Mouse (Mus musculus) hindbrain, postnatal 0 days (tissue): Measurements from ENCODE around the gene Sh3bgrl3. TPM values are rescaled to one million over a fixed set of nuclear protein-coding genes. Genes with fewer than 3 reads are reported as not detected.

ENCODE experiments used
- ATAC-seq: fragments of 200-750 bp; cut with Nextera tagmentation; 2 replicates; pipeline ENCODE4 v1.8.0; 2017; ENCODE audit warnings: mild to moderate bottlenecking, moderate TSS enrichment, moderate library complexity
- DNase-seq: peaks from one replicate; pipeline ENCODE4 v3.0.0-alpha.2; 2015; ENCODE audit warnings: low spot score
- H3K27ac ChIP-seq: fragments of 300-500 bp; sonication (generic); 2 replicates; pipeline ENCODE4 v1.5.1; 2014; ENCODE audit warnings: mild to moderate bottlenecking
- H3K27me3 ChIP-seq: fragments of 300-500 bp; sonication (generic); 2 replicates; pipeline ENCODE4 v1.6.1; 2014; ENCODE audit warnings: low read length, mixed read lengths; ENCODE audit not compliant: insufficient read depth
- H3K36me3 ChIP-seq: fragments of 300-500 bp; sonication (generic); 2 replicates; pipeline ENCODE4 v1.6.1; 2014; ENCODE audit warnings: low read length, mixed read lengths; ENCODE audit not compliant: insufficient read depth
- H3K4me1 ChIP-seq: fragments of 300-500 bp; sonication (generic); 2 replicates; pipeline ENCODE4 v1.6.1; 2014; ENCODE audit warnings: antibody characterized with exemption, low read length, mixed read lengths; ENCODE audit not compliant: insufficient read depth
- H3K4me2 ChIP-seq: fragments of 300-500 bp; sonication (generic); 2 replicates; pipeline ENCODE4 v1.6.1; 2014; ENCODE audit warnings: low read depth, mild to moderate bottlenecking, low read length, moderate library complexity, mixed read lengths
- H3K4me3 ChIP-seq: fragments of 300-500 bp; sonication (generic); 2 replicates; pipeline ENCODE4 v1.5.1; 2014; ENCODE audit warnings: low read length
- H3K9ac ChIP-seq: fragments of 300-500 bp; sonication (generic); replicated peaks from 2 replicates; pipeline ENCODE4 v1.6.1; 2014; ENCODE audit warnings: mild to moderate bottlenecking, low read length, moderate library complexity, mixed read lengths
- H3K9me3 ChIP-seq: fragments of 300-500 bp; sonication (generic); 2 replicates; pipeline ENCODE4 v1.6.1; 2016; ENCODE audit warnings: low read length, mixed read lengths
- CTCF ChIP-seq: IDR thresholded peaks from 2 replicates; pipeline ENCODE4 v1.5.1; 2016; ENCODE audit warnings: antibody characterized with exemption, control low read depth, low read depth
- WGBS: fragments of 180-500 bp; shearing (Covaris S2); extraction: QIAGEN DNeasy Blood & Tissue Kit; methylation state at CpG from one replicate; pipeline ENCODE4 v1.1.7; 2014; 5-methylcytosine and 5-hydroxymethylcytosine counted together
- polyA plus RNA-seq: library from polyadenylated mRNA; unstranded; fragments of >200 nt; fragmentation: Nextera tagmentation; extraction: Ambion mirVana; gene quantifications from 2 replicates; pipeline ENCODE4 v1.2.1, GENCODE M21; 2015
- total RNA-seq: library from RNA; depleted of rRNA; stranded (reverse); fragments of >200 nt; gene quantifications from 2 replicates; pipeline ENCODE4 v1.2.3, GENCODE M21; 2014

Sh3bgrl3 gene
- total and polyA plus RNA-seq, 2 experiments from 2014 or later = 220 to 553 TPM

DNA sequence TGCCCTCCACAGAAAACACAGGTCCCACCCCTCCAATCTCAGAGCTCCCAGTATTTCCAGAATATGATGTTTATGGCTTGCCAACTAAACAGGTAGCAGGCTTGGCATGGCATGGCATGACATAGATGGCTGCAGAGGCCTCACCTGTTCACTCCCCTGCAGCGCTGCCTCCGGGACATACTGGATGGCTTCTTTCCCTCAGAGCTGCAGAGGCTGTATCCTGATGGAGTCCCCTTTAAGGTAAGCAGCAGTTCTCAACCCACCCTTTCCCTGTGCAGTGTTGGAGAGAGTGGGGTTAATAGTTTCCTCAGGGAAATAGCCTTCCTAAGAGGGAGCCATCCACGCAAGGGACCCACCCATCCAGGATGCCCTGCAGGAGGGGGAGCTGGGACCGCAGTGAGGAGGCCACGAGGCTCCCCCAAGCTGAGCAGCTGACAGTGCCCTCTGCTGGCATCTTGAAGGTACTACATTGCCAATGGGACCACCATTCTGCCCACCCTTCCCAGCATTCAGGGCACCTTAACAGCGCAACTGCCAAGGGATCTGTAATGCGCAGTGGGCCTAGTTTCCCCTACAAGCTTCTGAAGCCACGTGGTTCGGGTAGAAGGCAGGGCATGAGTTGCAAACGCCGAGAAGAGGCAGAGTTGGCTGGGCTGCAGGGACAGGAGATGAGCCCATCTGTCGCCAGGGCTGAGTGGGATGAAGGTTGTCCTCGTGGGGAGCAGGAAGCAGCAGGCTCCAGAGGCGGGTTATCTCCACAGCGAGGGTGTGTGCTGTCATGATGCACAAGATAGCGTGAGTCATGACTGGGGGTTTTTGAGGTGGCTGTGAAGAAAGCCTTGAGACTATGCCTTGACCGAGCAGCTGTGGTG is 4.7 kb downstream of the Sh3bgrl3 start:
- Histone ChIP-seq H3K4me1 (peaks cover 17% of the 10 kb centered on the region), H3K27me3 (no peaks in the 10 kb centered on the region), H3K9me3 (no peaks in the 10 kb centered on the region), H3K4me3 (no peak overlapping the region), H3K36me3 (no peaks in the 10 kb centered on the region), H3K4me2 (0 out of 2 replicates have a peak overlapping the region, but pooled peaks have one; percentile 10), H3K27ac (no peak overlapping the region), H3K9ac (no peak overlapping the region)
- peak; percentile 42 for ATAC-seq
- peak; percentile 70 for DNase-seq
- peak; percentile 98 for TF ChIP-seq CTCF
- WGBS = 20% methylated on average over 17 of the region's 17 CpGs

DNA sequence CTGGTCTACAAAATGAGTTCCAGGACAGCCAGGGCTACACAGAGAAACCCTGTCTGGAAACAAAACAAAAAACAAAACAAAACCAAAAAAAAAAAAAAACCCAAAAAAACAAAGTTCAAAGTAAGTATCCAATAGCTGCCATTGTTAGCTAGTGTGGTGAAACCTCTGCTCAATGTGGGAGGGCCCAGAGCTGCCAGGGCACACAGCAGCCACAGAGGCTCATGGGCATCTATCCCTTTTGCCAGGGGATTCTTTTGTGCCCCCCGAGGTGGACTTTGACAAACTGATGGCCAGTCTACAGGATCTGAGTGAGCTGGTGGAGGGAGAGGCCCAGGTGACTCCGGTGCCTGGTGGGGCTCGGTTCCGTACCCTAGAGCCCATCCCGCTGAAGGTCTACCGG is 5.4 kb downstream of the Sh3bgrl3 start:
- no peak overlapping the region for H3K9ac ChIP-seq
- H3K27me3 ChIP-seq = no peaks in the 10 kb centered on the region
- H3K9me3 ChIP-seq = no peaks in the 10 kb centered on the region
- H3K27ac ChIP-seq = no peak overlapping the region
- no peak for DNase-seq
- no peak for TF ChIP-seq CTCF
- no peaks in the 10 kb centered on the region for H3K36me3 ChIP-seq
- no peak overlapping the region for H3K4me3 ChIP-seq
- 95% methylated on average over 6 of the region's 6 CpGs for WGBS
- H3K4me2 ChIP-seq = no peak overlapping the region
- H3K4me1 ChIP-seq = peaks cover 17% of the 10 kb centered on the region
- no peak for ATAC-seq

DNA sequence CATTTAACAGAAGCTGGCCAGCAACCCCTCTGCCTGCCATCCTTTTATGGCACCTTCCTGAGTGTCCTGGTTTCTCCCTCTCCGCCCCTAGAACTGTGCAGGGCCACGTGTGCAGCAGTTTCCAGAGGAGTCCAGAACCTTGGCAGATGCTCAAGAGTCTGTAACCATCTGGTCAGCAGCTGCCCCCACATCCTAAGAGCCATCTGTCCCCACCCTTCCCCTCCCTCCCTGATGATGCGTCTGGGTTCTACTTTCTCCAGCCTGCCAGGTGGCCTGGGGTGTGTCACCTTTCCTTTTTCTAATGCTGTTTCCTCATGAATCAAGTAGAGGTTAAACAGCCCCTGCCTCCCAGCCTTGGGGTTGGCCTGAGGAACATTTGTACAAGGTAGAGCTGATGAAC is 6.3 kb downstream of the Sh3bgrl3 start:
- DNase-seq = no peak
- TF ChIP-seq CTCF = no peak
- H3K27me3 ChIP-seq = no peaks in the 10 kb centered on the region
- H3K27ac ChIP-seq = no peak overlapping the region
- H3K4me2 ChIP-seq = no peak overlapping the region
- no peak for ATAC-seq
- no peaks in the 10 kb centered on the region for H3K9me3 ChIP-seq
- peaks cover 10% of the 10 kb centered on the region; the same call in 1 of the 2 replicates for H3K4me1 ChIP-seq
- WGBS = 41% methylated on average over 3 of the region's 3 CpGs
- no peak overlapping the region for H3K4me3 ChIP-seq
- H3K36me3 ChIP-seq = no peaks in the 10 kb centered on the region
- H3K9ac ChIP-seq = no peak overlapping the region

DNA sequence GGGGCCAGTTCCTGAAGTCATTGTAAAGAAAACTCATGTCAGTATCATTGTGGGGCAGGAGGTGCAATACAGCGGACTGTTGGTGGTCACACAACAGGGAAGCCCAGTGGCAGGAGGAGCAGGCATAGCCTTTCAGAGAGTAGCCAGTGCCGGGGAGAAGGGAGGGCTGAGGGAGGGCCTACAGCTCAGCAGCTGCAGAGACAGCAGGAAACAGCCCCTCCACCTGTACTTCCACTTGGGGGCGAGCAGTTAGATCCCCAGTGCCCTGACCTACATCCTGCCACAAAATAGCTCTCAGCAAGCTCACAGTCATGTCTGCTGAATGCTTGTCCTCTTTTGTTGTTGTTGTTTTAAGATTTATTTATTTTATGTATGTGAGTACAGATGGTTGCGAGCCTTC is 7.0 kb downstream of the Sh3bgrl3 start:
- TF ChIP-seq CTCF = no peak
- H3K4me1 ChIP-seq = 0 out of 2 replicates have a peak, but pooled peaks cover 5% of the 10 kb centered on the region
- no peak overlapping the region for H3K4me2 ChIP-seq
- no peaks in the 10 kb centered on the region for H3K36me3 ChIP-seq
- H3K27ac ChIP-seq = no peak overlapping the region
- H3K9ac ChIP-seq = no peak overlapping the region
- DNase-seq = no peak
- H3K9me3 ChIP-seq = no peaks in the 10 kb centered on the region
- no peaks in the 10 kb centered on the region for H3K27me3 ChIP-seq
- H3K4me3 ChIP-seq = no peak overlapping the region
- no peak for ATAC-seq
- 46% methylated on average over 4 of the region's 4 CpGs for WGBS

DNA sequence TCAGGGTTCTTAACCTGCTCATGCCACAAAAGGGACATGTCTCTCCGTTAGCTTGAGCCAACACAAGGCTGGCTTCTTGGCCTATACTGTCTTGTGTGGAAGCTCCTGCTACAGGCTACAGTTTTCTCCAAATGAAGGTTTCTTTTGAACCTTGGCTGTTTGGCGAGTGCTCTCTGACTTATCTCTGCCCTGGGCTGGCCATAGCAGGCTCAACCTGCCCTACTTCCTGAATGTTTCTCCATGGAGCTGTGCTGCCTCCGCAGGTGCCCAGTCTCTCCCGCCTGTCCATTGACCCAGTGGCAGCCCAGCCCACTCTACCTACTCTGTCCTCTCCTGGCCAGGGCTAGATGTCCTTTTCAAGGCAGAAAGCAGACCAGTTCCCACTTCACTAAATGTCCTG is 7.7 kb downstream of the Sh3bgrl3 start:
- ATAC-seq = no peak
- no peak for TF ChIP-seq CTCF
- 0 out of 2 replicates have a peak, but pooled peaks cover 3% of the 10 kb centered on the region for H3K4me1 ChIP-seq
- no peak overlapping the region for H3K4me3 ChIP-seq
- H3K36me3 ChIP-seq = no peaks in the 10 kb centered on the region
- no peak overlapping the region for H3K9ac ChIP-seq
- DNase-seq = no peak
- no peaks in the 10 kb centered on the region for H3K9me3 ChIP-seq
- no peaks in the 10 kb centered on the region for H3K27me3 ChIP-seq
- 86% methylated on average over 4 of the region's 4 CpGs for WGBS
- H3K27ac ChIP-seq = no peak overlapping the region
- no peak overlapping the region for H3K4me2 ChIP-seq

DNA sequence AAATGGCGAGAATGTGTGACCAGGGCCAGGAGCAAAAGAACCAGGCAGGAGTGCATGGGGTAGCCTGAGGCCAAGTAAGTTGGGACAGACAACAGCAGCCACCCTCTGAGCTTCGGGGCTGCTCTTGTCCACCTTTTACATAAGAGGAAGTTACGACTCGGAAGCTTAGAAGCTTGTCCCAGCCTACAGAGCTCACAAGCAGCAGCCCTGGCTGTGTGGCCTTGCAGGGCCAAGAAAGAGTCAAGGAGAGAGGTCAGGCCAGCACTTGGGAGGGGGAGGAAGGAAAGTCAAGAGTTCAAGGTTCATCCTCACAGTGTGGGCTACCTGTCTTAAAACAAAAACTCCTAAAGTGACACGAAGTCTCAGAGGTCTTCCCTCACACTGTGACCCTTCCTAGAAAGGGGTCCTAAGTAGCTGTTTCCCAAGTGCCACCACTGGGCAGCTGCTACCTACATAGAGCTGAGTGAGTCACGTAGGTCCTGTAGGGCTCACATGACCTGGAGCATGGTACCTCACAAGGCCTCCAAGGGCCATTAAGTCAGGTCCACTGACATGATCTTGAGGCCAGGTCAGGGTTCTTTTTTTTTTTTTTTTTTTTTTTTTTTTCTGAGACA is 8.3 kb downstream of the Sh3bgrl3 start:
- 79% methylated on average over 6 of the region's 6 CpGs for WGBS
- ATAC-seq (no peak), DNase-seq (no peak)
- Histone ChIP-seq H3K4me3 (no peak overlapping the region), H3K9me3 (no peaks in the 10 kb centered on the region), H3K27me3 (no peaks in the 10 kb centered on the region), H3K4me1 (0 out of 2 replicates have a peak, but pooled peaks cover 3% of the 10 kb centered on the region), H3K4me2 (no peak overlapping the region), H3K27ac (no peak overlapping the region), H3K9ac (no peak overlapping the region), H3K36me3 (no peaks in the 10 kb centered on the region)
- no peak for TF ChIP-seq CTCF
